Mouse (Mus musculus): ENCODE measurements around the gene Abt1.

- TF ChIP-seq CTCF (IDR thresholded peaks at IDR 0.05), result no peak
- no peak for TF ChIP-seq EP300 (IDR thresholded peaks at IDR 0.05)
These were observed 11.4 kb downstream of the Abt1 start for GRCm38 (mm10) chr13:23412211-23412629.
